Mouse (Mus musculus): ENCODE data around the gene Ccdc17.

Ccdc17 gene

GRCm38 (mm10) chr4:116644326-116644725 is 47.9 kb downstream of the Ccdc17 start:
- in situ Hi-C loops (cut with MboI), result no loop called here

GRCm38 (mm10) chr4:116645624-116646023 is 49.2 kb downstream of the Ccdc17 start:
- in situ Hi-C loops (cut with MboI), result no loop called here

DNA sequence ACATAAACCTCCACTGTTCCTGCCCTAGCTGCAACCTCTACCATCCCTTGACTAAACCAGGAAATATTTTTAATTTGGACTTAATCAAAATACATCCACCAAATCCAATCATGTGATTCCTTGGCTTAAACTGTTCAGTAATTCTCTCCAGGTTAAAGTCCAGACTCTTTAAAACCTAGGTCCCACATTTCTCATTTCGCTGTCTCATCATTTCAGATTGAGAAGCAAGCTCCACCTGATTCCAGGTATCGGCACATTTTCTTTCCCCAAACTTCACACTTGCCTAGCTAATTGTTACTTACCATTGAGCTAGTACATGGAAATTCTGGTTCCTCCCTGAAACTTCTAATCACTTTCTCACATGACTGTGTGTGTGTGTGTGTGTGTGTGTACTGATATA is 53.0 kb downstream of the Ccdc17 start:
- in situ Hi-C loops (cut with MboI), result no loop called here

Data from mature B cell (primary cell).